Mouse (Mus musculus): Measurements from ENCODE around the gene Gm8011. TPM values are rescaled to one million over a fixed set of nuclear protein-coding genes. Genes with fewer than 3 reads are reported as not detected.
"Not testable (repeated sequence)": the region's sequence is repeated elsewhere in the genome, so short reads cannot be mapped to it uniquely, and the experiment has no call there.

Gm8011 gene
- polyA plus RNA-seq (2014; fragmentation: Nextera tagmentation; extraction: Ambion mirVana) = not detected in 2 replicates

GRCm38 (mm10) chr14:42463581-42463980 is at the start of gene Gm8011:
Gm8011 (plus strand) TSS chr14:42463881.
- not testable (repeated sequence) for H3K27me3 ChIP-seq (replicated peaks; ENCODE audit: control insufficient read depth, insufficient read depth, low read length); H3K4me1 ChIP-seq (replicated peaks; ENCODE audit: control insufficient read depth, insufficient read depth, low read length); H3K4me2 ChIP-seq (ENCODE audit: low read length); ATAC-seq (replicated peaks; ENCODE audit: low FRiP score, low TSS enrichment, low read depth); DNase-seq (ENCODE audit: low spot score); H3K9me3 ChIP-seq (ENCODE audit: control insufficient read depth, low read length); H3K36me3 ChIP-seq (ENCODE audit: control insufficient read depth, insufficient read depth, low read length); H3K27ac ChIP-seq (ENCODE audit: low read depth); H3K9ac ChIP-seq (ENCODE audit: low read length); H3K4me3 ChIP-seq (ENCODE audit: low read depth, low read length)
- 57% methylated on average over 2 of the region's 2 CpGs for WGBS

GRCm38 (mm10) chr14:42439573-42439972 is 24.1 kb upstream of the Gm8011 start, which contains the start of gene Gm8005:
Gm8005 (minus strand) TSS chr14:42439673.
- ATAC-seq (replicated peaks; ENCODE audit: low FRiP score, low TSS enrichment, low read depth); H3K4me3 ChIP-seq (ENCODE audit: low read depth, low read length); H3K4me2 ChIP-seq (ENCODE audit: low read length); H3K4me1 ChIP-seq (replicated peaks; ENCODE audit: control insufficient read depth, insufficient read depth, low read length); H3K9me3 ChIP-seq (ENCODE audit: control insufficient read depth, low read length); H3K9ac ChIP-seq (ENCODE audit: low read length); H3K27me3 ChIP-seq (replicated peaks; ENCODE audit: control insufficient read depth, insufficient read depth, low read length); H3K36me3 ChIP-seq (ENCODE audit: control insufficient read depth, insufficient read depth, low read length); DNase-seq (ENCODE audit: low spot score); H3K27ac ChIP-seq (ENCODE audit: low read depth): not testable (repeated sequence)
- 87% methylated on average over 2 of the region's 4 CpGs for WGBS

- H3K36me3 ChIP-seq (ENCODE audit: control insufficient read depth, insufficient read depth, low read length); ATAC-seq (replicated peaks; ENCODE audit: low FRiP score, low TSS enrichment, low read depth); H3K9me3 ChIP-seq (ENCODE audit: control insufficient read depth, low read length); H3K4me2 ChIP-seq (ENCODE audit: low read length); H3K27me3 ChIP-seq (replicated peaks; ENCODE audit: control insufficient read depth, insufficient read depth, low read length); H3K4me1 ChIP-seq (replicated peaks; ENCODE audit: control insufficient read depth, insufficient read depth, low read length); H3K27ac ChIP-seq (ENCODE audit: low read depth); H3K9ac ChIP-seq (ENCODE audit: low read length); H3K4me3 ChIP-seq (ENCODE audit: low read depth, low read length); DNase-seq (ENCODE audit: low spot score): not testable (repeated sequence)
- 86% methylated on average over 2 of the region's 3 CpGs for WGBS
These were observed 38.6 kb downstream of the Gm8011 start, which contains the start of gene Gm8020 for GRCm38 (mm10) chr14:42502249-42502648. Gm8020 (minus strand) TSS chr14:42502349.

Other genes with a start within 250 kb of the Gm8011 start
- gene Gm17026, start 203.8 kb upstream of the Gm8011 start, polyA plus RNA-seq (2014; fragmentation: Nextera tagmentation; extraction: Ambion mirVana) = not detected in 2 replicates
- gene Gm9611, start 166.5 kb upstream of the Gm8011 start, polyA plus RNA-seq (2014; fragmentation: Nextera tagmentation; extraction: Ambion mirVana) = not detected in 2 replicates
- gene Gm7995, start 153.7 kb upstream of the Gm8011 start, polyA plus RNA-seq (2014; fragmentation: Nextera tagmentation; extraction: Ambion mirVana) = not detected in 2 replicates
- gene Gm8005, start 24.2 kb upstream of the Gm8011 start, polyA plus RNA-seq (2014; fragmentation: Nextera tagmentation; extraction: Ambion mirVana) = not detected in 2 replicates
- not detected in 2 replicates for gene Gm8020, start 38.5 kb downstream of the Gm8011 start, polyA plus RNA-seq (2014; fragmentation: Nextera tagmentation; extraction: Ambion mirVana)
- gene Gm8024, start 60.4 kb downstream of the Gm8011 start, polyA plus RNA-seq (2014; fragmentation: Nextera tagmentation; extraction: Ambion mirVana) = not detected in 2 replicates
- gene Gm17124, start 136.0 kb downstream of the Gm8011 start, polyA plus RNA-seq (2014; fragmentation: Nextera tagmentation; extraction: Ambion mirVana) = not detected in 2 replicates
- gene Gm3633, start 178.0 kb downstream of the Gm8011 start, polyA plus RNA-seq (2014; fragmentation: Nextera tagmentation; extraction: Ambion mirVana) = not detected in 2 replicates
- not detected in 2 replicates for gene Gm10378, start 192.1 kb downstream of the Gm8011 start, polyA plus RNA-seq (2014; fragmentation: Nextera tagmentation; extraction: Ambion mirVana)